Mouse (Mus musculus): ENCODE measurements at regions not wholly inside any gene's neighbourhood (a gene's known extent, or its start where the extent isn't known, plus 50 kb on each side); places are given as distances from the start of the nearest gene placed in this dataset.
A peak's percentile ranks its signal among the peaks of the same experiment; 100 is the strongest.
"Not testable (repeated sequence)": the region's sequence is repeated elsewhere in the genome, so short reads cannot be mapped to it uniquely, and the experiment has no call there.

DNA sequence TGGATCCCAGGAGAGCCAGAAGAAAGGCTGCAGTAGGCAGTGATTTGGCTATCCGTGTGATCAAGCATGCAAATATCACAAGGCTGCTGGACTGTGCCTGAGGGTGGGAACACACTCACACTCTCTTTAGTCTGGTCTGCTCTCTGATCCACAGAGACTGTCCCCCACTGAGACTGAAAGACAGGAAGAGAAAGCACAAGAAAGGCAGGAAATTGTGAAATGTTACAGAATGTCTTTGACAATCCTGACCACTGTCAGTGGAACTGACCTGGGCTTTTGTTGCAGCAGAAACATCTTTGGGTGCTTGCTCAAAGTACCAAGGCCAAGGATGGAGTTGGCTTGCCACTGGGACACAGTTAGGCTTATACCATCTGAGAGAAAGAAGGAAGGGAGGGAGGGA is 52.3 kb upstream of the Gpd2 start:
- no peak for DNase-seq (ENCODE audit: low read depth, low spot score)
- H3K27me3 ChIP-seq (ENCODE audit: control insufficient read depth, insufficient read depth, low read length, poor library complexity, severe bottlenecking): no peaks in the 10 kb centered on the region
- no peaks in the 10 kb centered on the region for H3K36me3 ChIP-seq (ENCODE audit: control insufficient read depth, insufficient read depth, low read length, poor library complexity, severe bottlenecking)

DNA sequence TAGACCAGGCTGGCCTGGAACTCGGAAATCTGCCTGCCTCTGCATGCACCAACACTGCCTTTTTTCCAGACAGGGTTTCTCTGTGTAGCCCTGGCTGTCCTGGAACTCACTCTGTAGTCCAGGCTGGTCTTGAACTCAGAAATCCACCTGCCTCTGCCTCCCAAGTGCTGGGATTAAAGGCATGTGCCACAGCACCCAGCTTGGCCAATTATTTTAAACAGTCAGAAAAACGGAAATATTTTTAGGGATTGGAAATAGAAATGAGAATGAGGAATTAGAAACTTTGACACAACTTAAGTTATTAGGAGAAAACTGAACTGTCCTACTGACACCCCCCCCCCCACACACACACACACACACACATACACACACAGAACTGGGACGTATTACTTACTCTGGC is 54.3 kb upstream of the Gpd2 start:
- not testable (repeated sequence) for H3K27me3 ChIP-seq (ENCODE audit: control insufficient read depth, insufficient read depth, low read length, poor library complexity, severe bottlenecking); DNase-seq (ENCODE audit: low read depth, low spot score); H3K36me3 ChIP-seq (ENCODE audit: control insufficient read depth, insufficient read depth, low read length, poor library complexity, severe bottlenecking)

DNA sequence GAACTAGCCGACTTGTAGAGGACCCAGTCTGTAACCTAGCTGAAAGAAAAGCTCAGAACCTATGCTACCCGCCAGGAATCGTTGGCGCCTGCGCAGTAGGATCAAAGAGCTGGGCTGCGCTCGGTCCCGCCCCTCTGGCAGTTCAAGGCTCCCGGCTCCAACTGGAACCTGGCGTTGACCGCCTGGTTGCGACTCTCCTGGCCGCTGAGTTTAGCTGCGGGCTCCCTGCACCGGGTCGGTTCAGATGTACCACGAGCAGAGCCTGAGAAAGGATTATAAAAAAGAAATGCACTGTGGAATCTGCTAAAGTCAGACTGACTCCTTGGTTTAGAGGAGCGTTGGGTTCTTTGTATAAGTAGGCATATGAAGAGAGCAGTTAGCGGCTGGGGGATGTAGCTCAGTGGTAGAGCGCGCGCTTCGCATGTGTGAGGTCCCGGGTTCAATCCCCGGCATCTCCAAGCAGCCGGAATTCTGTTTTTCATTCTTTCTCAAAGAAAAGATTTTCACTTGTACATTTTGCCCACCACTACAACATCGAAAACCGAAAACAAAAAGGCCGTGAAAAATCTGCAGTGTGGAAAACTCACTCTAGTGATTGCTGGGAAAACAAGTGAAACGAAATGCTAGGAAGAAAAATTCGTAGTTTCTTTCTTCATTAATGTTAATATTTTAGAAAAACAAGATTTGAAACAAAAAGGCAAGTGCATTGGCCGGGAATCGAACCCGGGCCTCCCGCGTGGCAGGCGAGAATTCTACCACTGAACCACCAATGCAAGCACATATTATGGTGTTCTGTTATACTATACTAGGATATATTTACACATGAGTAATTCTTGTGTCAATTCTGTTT is 55.5 kb upstream of the Gpd2 start:
- peak; percentile 96 for DNase-seq (ENCODE audit: low read depth, low spot score)
- no peaks in the 10 kb centered on the region for H3K27me3 ChIP-seq (ENCODE audit: control insufficient read depth, insufficient read depth, low read length, poor library complexity, severe bottlenecking)
- H3K36me3 ChIP-seq (ENCODE audit: control insufficient read depth, insufficient read depth, low read length, poor library complexity, severe bottlenecking): no peaks in the 10 kb centered on the region

DNA sequence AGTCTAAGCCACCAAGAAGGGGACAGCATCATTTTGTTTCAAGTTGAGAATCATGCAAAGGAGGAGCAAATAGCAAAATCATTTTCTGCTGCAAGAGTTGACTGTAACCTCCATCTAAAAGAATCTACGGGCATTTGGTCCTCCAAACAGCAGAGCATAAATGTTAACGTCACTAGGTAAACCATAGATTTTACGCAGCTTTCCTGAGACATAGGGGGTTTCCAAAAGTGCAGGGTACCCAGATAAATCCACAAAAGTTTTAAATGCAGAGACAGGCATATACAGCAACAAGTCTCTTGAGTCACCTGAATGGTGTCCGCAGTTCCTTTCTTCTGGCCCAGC is 56.1 kb upstream of the Gpd2 start:
- DNase-seq (ENCODE audit: low read depth, low spot score): no peak
- no peaks in the 10 kb centered on the region for H3K27me3 ChIP-seq (ENCODE audit: control insufficient read depth, insufficient read depth, low read length, poor library complexity, severe bottlenecking)
- no peaks in the 10 kb centered on the region for H3K36me3 ChIP-seq (ENCODE audit: control insufficient read depth, insufficient read depth, low read length, poor library complexity, severe bottlenecking)

DNA sequence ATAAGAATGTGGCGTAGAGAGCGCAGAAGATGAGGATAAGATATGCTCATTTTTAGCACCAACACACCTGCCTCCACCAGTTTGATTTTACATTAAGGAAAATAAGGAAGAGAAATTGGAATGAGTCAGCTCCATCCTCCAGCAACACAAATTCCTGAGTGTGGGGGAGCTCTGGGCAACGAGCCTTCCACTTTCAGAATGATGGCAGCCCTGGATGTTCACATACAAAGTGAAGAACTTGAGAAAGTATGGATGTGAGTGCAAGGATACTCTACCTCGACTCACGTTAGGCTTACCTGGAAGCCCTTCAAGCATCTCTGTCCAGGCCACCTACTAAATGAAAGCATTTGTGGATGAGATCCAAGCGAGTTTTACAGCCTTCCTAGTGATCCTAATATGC is 54.3 kb upstream of the Nr4a2 start:
- H3K27me3 ChIP-seq (ENCODE audit: control insufficient read depth, insufficient read depth, low read length, poor library complexity, severe bottlenecking): no peaks in the 10 kb centered on the region
- H3K36me3 ChIP-seq (ENCODE audit: control insufficient read depth, insufficient read depth, low read length, poor library complexity, severe bottlenecking): no peaks in the 10 kb centered on the region
- no peak for DNase-seq (ENCODE audit: low read depth, low spot score)

DNA sequence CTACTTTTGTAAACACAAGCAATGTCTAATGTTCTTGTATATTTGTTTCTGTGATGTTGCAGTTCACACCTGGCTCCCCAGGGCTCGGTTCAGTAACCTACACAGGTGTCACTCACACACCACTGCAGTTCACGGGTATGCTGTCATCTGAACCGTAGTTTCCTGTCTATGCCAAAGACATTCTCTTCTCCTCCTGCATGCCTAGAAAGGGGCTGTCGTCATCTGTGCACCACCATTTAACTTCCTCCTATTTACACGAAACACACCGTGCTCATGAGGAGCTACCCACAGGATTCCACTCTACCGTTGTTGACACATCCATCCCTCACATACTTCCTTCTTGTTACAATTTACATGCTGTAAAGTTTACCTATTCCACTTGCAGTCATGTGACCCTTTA is 52.7 kb upstream of the Nr4a2 start:
- peak; percentile 65 for DNase-seq (ENCODE audit: low read depth, low spot score)
- H3K27me3 ChIP-seq (ENCODE audit: control insufficient read depth, insufficient read depth, low read length, poor library complexity, severe bottlenecking): no peaks in the 10 kb centered on the region

DNA sequence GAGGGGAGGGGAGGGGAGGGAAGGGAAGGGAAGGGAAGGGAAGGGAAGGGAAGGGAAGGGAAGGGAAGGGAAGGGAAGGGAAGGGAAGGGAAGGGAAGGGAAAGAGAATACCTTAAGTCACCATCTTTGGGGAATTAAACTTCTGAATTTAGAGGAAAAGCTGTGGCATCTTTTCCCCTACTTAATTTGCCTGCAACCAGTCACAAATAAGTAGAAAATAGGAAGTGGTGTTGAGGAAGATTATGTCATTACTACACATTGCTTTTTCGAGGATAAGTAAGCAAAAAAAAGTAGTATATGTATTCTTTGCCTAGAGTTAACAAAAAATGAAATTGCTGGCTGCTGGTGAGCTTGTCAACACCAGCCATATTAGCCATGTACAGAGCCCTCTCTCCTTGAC is 51.4 kb upstream of the Nr4a2 start:
- H3K36me3 ChIP-seq (ENCODE audit: control insufficient read depth, insufficient read depth, low read length, poor library complexity, severe bottlenecking): no peaks in the 10 kb centered on the region
- no peaks in the 10 kb centered on the region for H3K27me3 ChIP-seq (ENCODE audit: control insufficient read depth, insufficient read depth, low read length, poor library complexity, severe bottlenecking)
- DNase-seq (ENCODE audit: low read depth, low spot score): no peak

More for the DNA sequence above, 52.7 kb upstream of the Nr4a2 start:
- no peaks in the 10 kb centered on the region for H3K36me3 ChIP-seq (ENCODE audit: control insufficient read depth, insufficient read depth, low read length, poor library complexity, severe bottlenecking)
